Mouse (Mus musculus) macrophage (primary cell): ENCODE measurements around the gene Tbcd. TPM values are rescaled to one million over a fixed set of nuclear protein-coding genes. Genes with fewer than 3 reads are reported as not detected.

Source experiments
- H3K27ac ChIP-seq: fragments of 350-480 bp; formaldehyde crosslinking; 2 replicates; pipeline ENCODE4 v1.9.0; 2021
- H3K36me3 ChIP-seq: fragments of 350-480 bp; formaldehyde crosslinking; 2 replicates; pipeline ENCODE4 v1.9.0; 2021; ENCODE audit errors: inconsistent target
- H3K4me3 ChIP-seq: fragments of 350-480 bp; formaldehyde crosslinking; 2 replicates; pipeline ENCODE4 v1.9.0; 2021; ENCODE audit errors: inconsistent target
- H3K79me2 ChIP-seq: fragments of 350-480 bp; formaldehyde crosslinking; 2 replicates; pipeline ENCODE4 v1.9.0; 2021; ENCODE audit errors: inconsistent target
- WGBS: methylation state at CpG from one replicate; pipeline ENCODE4 v1.1.7; 2026; ENCODE audit warnings: inconsistent platforms; ENCODE audit not compliant: missing documents; 5-methylcytosine and 5-hydroxymethylcytosine counted together
- polyA plus RNA-seq: library from polyadenylated mRNA; stranded (reverse); fragments of 250-400 nt; gene quantifications from 3 replicates; pipeline ENCODE4 v1.2.4, GENCODE M21; 2018; ENCODE audit warnings: inconsistent platforms

The Tbcd gene
- polyA plus RNA-seq, 1 experiment from 2014 or later, result 36.1 TPM

GRCm38 (mm10) chr11:121542471-121542870 is 90.7 kb downstream of the Tbcd start:
- Histone ChIP-seq H3K36me3 (peaks cover 7% of the 10 kb centered on the region; the same call in 1 of the 2 replicates), H3K4me3 (no peak overlapping the region), H3K79me2 (no peaks in the 10 kb centered on the region), H3K27ac (no peak overlapping the region)
- 90% methylated on average over 4 of the region's 4 CpGs for WGBS

- Histone ChIP-seq H3K27ac (no peak overlapping the region), H3K36me3 (peaks cover 7% of the 10 kb centered on the region; the same call in 1 of the 2 replicates), H3K79me2 (no peaks in the 10 kb centered on the region), H3K4me3 (no peak overlapping the region)
- 79% methylated on average over 4 of the region's 5 CpGs for WGBS
Observed at GRCm38 (mm10) chr11:121543287-121543856, 91.6 kb downstream of the Tbcd start.

- H3K4me3 ChIP-seq, result no peak overlapping the region
- no peak overlapping the region for H3K27ac ChIP-seq
Observed at GRCm38 (mm10) chr11:121543922-121544321, 92.2 kb downstream of the Tbcd start.

GRCm38 (mm10) chr11:121544755-121545397 is 93.1 kb downstream of the Tbcd start:
- Histone ChIP-seq H3K36me3 (peaks cover 7% of the 10 kb centered on the region; the same call in 1 of the 2 replicates), H3K4me3 (no peak overlapping the region), H3K27ac (no peak overlapping the region), H3K79me2 (no peaks in the 10 kb centered on the region)
- WGBS, result 83% methylated on average over 7 of the region's 7 CpGs

More at GRCm38 (mm10) chr11:121543922-121544321, 92.2 kb downstream of the Tbcd start:
- 98% methylated on average over 9 of the region's 9 CpGs for WGBS
- Histone ChIP-seq H3K36me3 (peaks cover 7% of the 10 kb centered on the region; the same call in 1 of the 2 replicates), H3K79me2 (no peaks in the 10 kb centered on the region)

- Histone ChIP-seq H3K79me2 (no peaks in the 10 kb centered on the region), H3K36me3 (peaks cover 7% of the 10 kb centered on the region; the same call in 1 of the 2 replicates), H3K27ac (no peak overlapping the region), H3K4me3 (no peak overlapping the region)
- 65% methylated on average over 3 of the region's 3 CpGs for WGBS
Observed at GRCm38 (mm10) chr11:121545398-121546034, 93.8 kb downstream of the Tbcd start.

GRCm38 (mm10) chr11:121547234-121547633 is 95.5 kb downstream of the Tbcd start:
- Histone ChIP-seq H3K27ac (no peak overlapping the region), H3K79me2 (no peaks in the 10 kb centered on the region), H3K4me3 (no peak overlapping the region), H3K36me3 (no peaks in the 10 kb centered on the region)
- 67% methylated on average over 5 of the region's 5 CpGs for WGBS

- no peak overlapping the region for H3K27ac ChIP-seq
- no peaks in the 10 kb centered on the region for H3K36me3 ChIP-seq
- 74% methylated on average over 4 of the region's 4 CpGs for WGBS
Observed at GRCm38 (mm10) chr11:121547925-121548324, 96.2 kb downstream of the Tbcd start.

GRCm38 (mm10) chr11:121548996-121549842 is 97.5 kb downstream of the Tbcd start:
- Histone ChIP-seq H3K27ac (no peak overlapping the region), H3K4me3 (no peak overlapping the region), H3K36me3 (no peaks in the 10 kb centered on the region), H3K79me2 (no peaks in the 10 kb centered on the region)
- WGBS, result 95% methylated on average over 11 of the region's 12 CpGs

More at GRCm38 (mm10) chr11:121547925-121548324, 96.2 kb downstream of the Tbcd start:
- H3K79me2 ChIP-seq, result no peaks in the 10 kb centered on the region
- no peak overlapping the region for H3K4me3 ChIP-seq

GRCm38 (mm10) chr11:121549843-121550647 is 98.3 kb downstream of the Tbcd start:
- 75% methylated on average over 17 of the region's 17 CpGs for WGBS
- H3K36me3 ChIP-seq, result no peaks in the 10 kb centered on the region
- no peaks in the 10 kb centered on the region for H3K79me2 ChIP-seq
- H3K4me3 ChIP-seq, result no peak overlapping the region
- no peak overlapping the region for H3K27ac ChIP-seq

GRCm38 (mm10) chr11:121551206-121551799 is 99.6 kb downstream of the Tbcd start:
- Histone ChIP-seq H3K27ac (no peak overlapping the region), H3K36me3 (no peaks in the 10 kb centered on the region), H3K79me2 (no peaks in the 10 kb centered on the region), H3K4me3 (no peak overlapping the region)
- 21% methylated on average over 5 of the region's 5 CpGs for WGBS

- Histone ChIP-seq H3K36me3 (no peaks in the 10 kb centered on the region), H3K79me2 (no peaks in the 10 kb centered on the region), H3K27ac (no peak overlapping the region), H3K4me3 (no peak overlapping the region)
- 55% methylated on average over 4 of the region's 4 CpGs for WGBS
Observed at GRCm38 (mm10) chr11:121552167-121552566, 100.4 kb downstream of the Tbcd start.

GRCm38 (mm10) chr11:121552846-121553457 is 101.2 kb downstream of the Tbcd start:
- H3K27ac ChIP-seq, result no peak overlapping the region
- H3K4me3 ChIP-seq, result no peak overlapping the region
- WGBS, result 88% methylated on average over 7 of the region's 7 CpGs
- H3K79me2 ChIP-seq, result no peaks in the 10 kb centered on the region
- no peaks in the 10 kb centered on the region for H3K36me3 ChIP-seq

GRCm38 (mm10) chr11:121553458-121553857 is 101.7 kb downstream of the Tbcd start:
- Histone ChIP-seq H3K27ac (no peak overlapping the region), H3K36me3 (no peaks in the 10 kb centered on the region), H3K4me3 (no peak overlapping the region), H3K79me2 (no peaks in the 10 kb centered on the region)
- 90% methylated on average over 3 of the region's 3 CpGs for WGBS
